Mouse (Mus musculus): ENCODE measurements around the gene C1s2. TPM values are rescaled to one million over a fixed set of nuclear protein-coding genes. Genes with fewer than 3 reads are reported as not detected.

The C1s2 gene
- polyA plus RNA-seq, 1 experiment: 0.18 TPM

GRCm38 (mm10) chr6:124672100-124672499 is 36.2 kb upstream of the C1s2 start:
- no peak for TF ChIP-seq POLR2A (IDR thresholded peaks at IDR 0.05; ENCODE audit: borderline replicate concordance, insufficient read depth, low read length)
- no peak for TF ChIP-seq CTCF (IDR thresholded peaks at IDR 0.05; ENCODE audit: borderline replicate concordance, insufficient read depth, low read depth, low read length)
- whole genome bisulfite sequencing: 82% methylated on average over 6 of the region's 6 CpGs
- DNase-seq: no peak
- H3K4me3 ChIP-seq (replicated peaks; ENCODE audit: insufficient read depth, low read depth, low read length): no peak overlapping the region
- no peak overlapping the region for H3K27ac ChIP-seq (ENCODE audit: insufficient read depth, low read length)
- no peaks in the 10 kb centered on the region for H3K27me3 ChIP-seq (ENCODE audit: control insufficient read depth, insufficient read depth, low read length)
- H3K4me1 ChIP-seq (ENCODE audit: control insufficient read depth, insufficient read depth, low read length): peaks cover 46% of the 10 kb centered on the region

- peak; percentile 57 to 68 for DNase-seq
- Histone ChIP-seq H3K27ac (ENCODE audit: insufficient read depth, low read length) (peak overlapping the region; percentile 67), H3K4me3 (replicated peaks; ENCODE audit: insufficient read depth, low read depth, low read length) (no peak overlapping the region), H3K4me1 (ENCODE audit: control insufficient read depth, insufficient read depth, low read length) (peaks cover 43% of the 10 kb centered on the region), H3K27me3 (ENCODE audit: control insufficient read depth, insufficient read depth, low read length) (no peaks in the 10 kb centered on the region)
- 33% methylated on average over 7 of the region's 7 CpGs for WGBS
- TF ChIP-seq CTCF (IDR thresholded peaks at IDR 0.05; ENCODE audit: borderline replicate concordance, insufficient read depth, low read depth, low read length) (no peak), POLR2A (IDR thresholded peaks at IDR 0.05; ENCODE audit: borderline replicate concordance, insufficient read depth, low read length) (no peak)
Observed at GRCm38 (mm10) chr6:124670281-124670900, 34.5 kb upstream of the C1s2 start.

- Histone ChIP-seq H3K4me3 (replicated peaks; ENCODE audit: insufficient read depth, low read depth, low read length) (no peak overlapping the region), H3K27ac (ENCODE audit: insufficient read depth, low read length) (peak overlapping the region; percentile 82), H3K27me3 (ENCODE audit: control insufficient read depth, insufficient read depth, low read length) (no peaks in the 10 kb centered on the region), H3K4me1 (ENCODE audit: control insufficient read depth, insufficient read depth, low read length) (peaks cover 43% of the 10 kb centered on the region)
- TF ChIP-seq CTCF (IDR thresholded peaks at IDR 0.05; ENCODE audit: borderline replicate concordance, insufficient read depth, low read depth, low read length) (no peak), POLR2A (IDR thresholded peaks at IDR 0.05; ENCODE audit: borderline replicate concordance, insufficient read depth, low read length) (no peak)
- DNase-seq: peak; percentile 82 to 93
- WGBS: 19% methylated on average over 11 of the region's 11 CpGs
Observed at GRCm38 (mm10) chr6:124669234-124669859, 33.5 kb upstream of the C1s2 start.

- Histone ChIP-seq H3K27me3 (ENCODE audit: control insufficient read depth, insufficient read depth, low read length) (no peaks in the 10 kb centered on the region), H3K4me1 (ENCODE audit: control insufficient read depth, insufficient read depth, low read length) (peaks cover 13% of the 10 kb centered on the region; the same call in 1 of the 2 replicates), H3K4me3 (replicated peaks; ENCODE audit: insufficient read depth, low read depth, low read length) (no peak overlapping the region), H3K27ac (ENCODE audit: insufficient read depth, low read length) (no peak overlapping the region)
- no peak for DNase-seq
- TF ChIP-seq CTCF (IDR thresholded peaks at IDR 0.05; ENCODE audit: borderline replicate concordance, insufficient read depth, low read depth, low read length) (no peak), POLR2A (IDR thresholded peaks at IDR 0.05; ENCODE audit: borderline replicate concordance, insufficient read depth, low read length) (no peak)
- 87% methylated on average over 10 of the region's 10 CpGs for WGBS
Observed at GRCm38 (mm10) chr6:124665011-124665410, 29.1 kb upstream of the C1s2 start.

- H3K27ac ChIP-seq (ENCODE audit: insufficient read depth, low read length): no peak overlapping the region
- peaks cover 13% of the 10 kb centered on the region; the same call in 1 of the 2 replicates for H3K4me1 ChIP-seq (ENCODE audit: control insufficient read depth, insufficient read depth, low read length)
- WGBS: 86% methylated on average over 7 of the region's 7 CpGs
- no peak for DNase-seq
- no peaks in the 10 kb centered on the region for H3K27me3 ChIP-seq (ENCODE audit: control insufficient read depth, insufficient read depth, low read length)
- TF ChIP-seq CTCF (IDR thresholded peaks at IDR 0.05; ENCODE audit: borderline replicate concordance, insufficient read depth, low read depth, low read length) (no peak), POLR2A (IDR thresholded peaks at IDR 0.05; ENCODE audit: borderline replicate concordance, insufficient read depth, low read length) (no peak)
- H3K4me3 ChIP-seq (replicated peaks; ENCODE audit: insufficient read depth, low read depth, low read length): no peak overlapping the region
Observed at GRCm38 (mm10) chr6:124664256-124664655, 28.4 kb upstream of the C1s2 start.

GRCm38 (mm10) chr6:124663424-124663795 is 27.5 kb upstream of the C1s2 start:
- Histone ChIP-seq H3K27me3 (ENCODE audit: control insufficient read depth, insufficient read depth, low read length) (no peaks in the 10 kb centered on the region), H3K27ac (ENCODE audit: insufficient read depth, low read length) (peak overlapping the region; percentile 78), H3K4me1 (ENCODE audit: control insufficient read depth, insufficient read depth, low read length) (peaks cover 6% of the 10 kb centered on the region; the same call in 1 of the 2 replicates), H3K4me3 (replicated peaks; ENCODE audit: insufficient read depth, low read depth, low read length) (peak overlapping the region; percentile 76)
- WGBS: 12% methylated on average over 13 of the region's 13 CpGs
- no peak for TF ChIP-seq CTCF (IDR thresholded peaks at IDR 0.05; ENCODE audit: borderline replicate concordance, insufficient read depth, low read depth, low read length)
- TF ChIP-seq POLR2A (IDR thresholded peaks at IDR 0.05; ENCODE audit: borderline replicate concordance, insufficient read depth, low read length): no peak
- no peak for DNase-seq

- TF ChIP-seq POLR2A (IDR thresholded peaks at IDR 0.05; ENCODE audit: borderline replicate concordance, insufficient read depth, low read length) (no peak; the same call in 1 of the 2 replicates), CTCF (IDR thresholded peaks at IDR 0.05; ENCODE audit: borderline replicate concordance, insufficient read depth, low read depth, low read length) (peak; percentile 66)
- Histone ChIP-seq H3K27me3 (ENCODE audit: control insufficient read depth, insufficient read depth, low read length) (no peaks in the 10 kb centered on the region), H3K4me1 (ENCODE audit: control insufficient read depth, insufficient read depth, low read length) (peaks cover 3% of the 10 kb centered on the region; the same call in 1 of the 2 replicates), H3K27ac (ENCODE audit: insufficient read depth, low read length) (peak within 1 kb of the TSS; percentile 80), H3K4me3 (replicated peaks; ENCODE audit: insufficient read depth, low read depth, low read length) (peak within 1 kb of the TSS; percentile 76)
- DNase-seq: peak; percentile 100
- 2% methylated on average over 81 of the region's 87 CpGs for WGBS
Observed at GRCm38 (mm10) chr6:124662477-124663423, 26.9 kb upstream of the C1s2 start, which contains the start of gene Lpcat3. Gene Lpcat3 (plus strand): TSS chr6:124663027.

Measured in cerebellum, adult 2 months (tissue).